Mouse (Mus musculus): ENCODE data around the gene Cxcl10.

Cxcl10 gene

GRCm38 (mm10) chr5:92321631-92322400, 26.9 kb downstream of the Cxcl10 start:
- peak; percentile 14 for DNase-seq (ENCODE audit: low read depth)

- peak; percentile 46 for DNase-seq (ENCODE audit: low read depth)
Observed at GRCm38 (mm10) chr5:92318596-92318995, 30.1 kb downstream of the Cxcl10 start.

GRCm38 (mm10) chr5:92318119-92318518, 30.6 kb downstream of the Cxcl10 start:
- no peak for DNase-seq (ENCODE audit: low read depth)

GRCm38 (mm10) chr5:92313776-92314175, 34.9 kb downstream of the Cxcl10 start:
- no peak for DNase-seq (ENCODE audit: low read depth)

GRCm38 (mm10) chr5:92312046-92312715, 36.5 kb downstream of the Cxcl10 start:
- peak; percentile 94 for DNase-seq (ENCODE audit: low read depth)

- DNase-seq (ENCODE audit: low read depth): peak; percentile 96
Observed at GRCm38 (mm10) chr5:92309681-92310511, 38.8 kb downstream of the Cxcl10 start, which contains the start of gene Sdad1. TSS of gene Sdad1 (minus strand) at chr5:92310479.

GRCm38 (mm10) chr5:92304291-92304690, 44.4 kb downstream of the Cxcl10 start:
- DNase-seq (ENCODE audit: low read depth): no peak

GRCm38 (mm10) chr5:92302149-92302840, 46.4 kb downstream of the Cxcl10 start:
- no peak for DNase-seq (ENCODE audit: low read depth)

Measured in NIH3T3 (cell line).